Mouse (Mus musculus): ENCODE data around the gene Rab6b.

DNA sequence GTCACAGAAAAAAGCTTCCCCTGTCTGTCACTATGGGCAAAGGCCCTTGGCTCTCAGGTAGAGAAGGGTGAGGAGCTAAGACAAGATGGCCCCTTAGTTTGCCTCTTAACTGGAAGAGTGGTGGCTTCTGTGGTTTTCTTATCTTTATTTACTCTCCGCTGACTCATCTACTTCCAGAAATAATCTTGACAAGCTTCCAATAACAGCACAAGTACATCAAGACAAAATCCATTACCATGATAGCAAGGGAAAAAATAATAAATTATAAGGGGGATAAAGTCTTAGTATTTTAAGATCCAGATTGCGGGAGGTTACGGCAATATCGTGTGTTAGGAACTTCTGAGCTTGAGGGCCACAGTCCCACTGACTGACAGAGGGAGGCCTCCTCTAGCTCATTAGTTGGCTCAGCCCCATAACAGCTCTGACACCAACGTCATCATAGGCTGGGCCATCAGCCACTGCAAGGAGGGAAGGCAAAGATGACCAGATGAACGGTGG, 33.3 kb upstream of the Rab6b start:
- TF ChIP-seq ZC3H11A (IDR thresholded peaks at IDR 0.05; ENCODE audit: borderline replicate concordance, low read depth, low read length) (no peak), CHD2 (IDR thresholded peaks at IDR 0.05; ENCODE audit: low read depth, low read length) (no peak)

Measured in ES-E14 (cell line).